Mouse (Mus musculus): ENCODE data around the gene Alk.

- no peak for TF ChIP-seq CTCF (IDR thresholded peaks at IDR 0.05 in 2 of 3, conservative IDR thresholded peaks at IDR 0.05 in 1 of 3; ENCODE audit: control insufficient read depth in 1 of 3, insufficient read depth in 1 of 3, low read depth in 2 of 3, low read length in 3 of 3, poor library complexity in 1 of 3, severe bottlenecking in 1 of 3)
- no peak for TF ChIP-seq UBTF (IDR thresholded peaks at IDR 0.05; ENCODE audit: borderline replicate concordance, insufficient read depth, low read depth, low read length)
These were observed 58.2 kb downstream of the Alk start for GRCm38 (mm10) chr17:72546274-72546673.

Measured in MEL (cell line).